Mouse (Mus musculus) ES-E14 (cell line): ENCODE data around the gene Ica1. TPM values are rescaled to one million over a fixed set of nuclear protein-coding genes. Genes with fewer than 3 reads are reported as not detected.

Experiments used
- DNase-seq: peaks from one replicate; pipeline ENCODE4 v3.0.0-alpha.2; 2013; ENCODE audit warnings: low read depth, low spot score
- H3K27ac ChIP-seq: 2 replicates; pipeline ENCODE4 v1.5.1; 2012; ENCODE audit warnings: low read depth, mild to moderate bottlenecking, low read length, moderate library complexity, mixed read lengths; ENCODE audit not compliant: poor library complexity, insufficient read depth, severe bottlenecking
- H3K36me3 ChIP-seq: 2 replicates; pipeline ENCODE4 v1.6.1; 2012; ENCODE audit warnings: mild to moderate bottlenecking, low read length, moderate library complexity, mixed read lengths; ENCODE audit not compliant: control insufficient read depth, poor library complexity, insufficient read depth, severe bottlenecking
- H3K4me1 ChIP-seq, 2 experiments: fragments of 150-350 bp in 1 of 2; sonication (generic) in 1 of 2; 2 replicates each; pipeline ENCODE4 v1.6.1; 2012; ENCODE audit warnings: low read length in 2 of 2, mild to moderate bottlenecking in 1 of 2, mixed read lengths in 1 of 2; ENCODE audit not compliant: control insufficient read depth in 2 of 2, insufficient read depth in 2 of 2, poor library complexity in 1 of 2
- H3K4me3 ChIP-seq, 2 experiments: fragments of 150-350 bp in 1 of 2; sonication (generic) in 1 of 2; 2 replicates each; pipeline ENCODE4 v1.5.1; 2012; ENCODE audit warnings: low read length in 2 of 2, low read depth in 1 of 2, mild to moderate bottlenecking in 1 of 2, mixed read lengths in 1 of 2; ENCODE audit not compliant: insufficient read depth in 1 of 2, poor library complexity in 1 of 2, severe bottlenecking in 1 of 2
- H3K9ac ChIP-seq: 2 replicates; pipeline ENCODE4 v1.6.1; 2012; ENCODE audit warnings: low read depth, mild to moderate bottlenecking, low read length, mixed read lengths; ENCODE audit not compliant: poor library complexity, insufficient read depth, severe bottlenecking
- H3K9me3 ChIP-seq: fragments of 150-350 bp; sonication (generic); 2 replicates; pipeline ENCODE4 v1.6.1; 2012; ENCODE audit warnings: low read depth, mild to moderate bottlenecking, low read length; ENCODE audit not compliant: control insufficient read depth, insufficient read depth
- CHD2 ChIP-seq: IDR thresholded peaks from 2 replicates; pipeline ENCODE4 v1.6.1; 2014; ENCODE audit warnings: mild to moderate bottlenecking, low read depth, low read length, inconsistent platforms
- HCFC1 ChIP-seq: IDR thresholded peaks from 2 replicates; pipeline ENCODE4 v1.6.1; 2012; ENCODE audit warnings: low read length, inconsistent platforms, borderline replicate concordance; ENCODE audit not compliant: insufficient read depth
- MAFK ChIP-seq: IDR thresholded peaks from 2 replicates; pipeline ENCODE4 v1.6.1; 2014; ENCODE audit warnings: mild to moderate bottlenecking, low read depth, low read length, inconsistent platforms; ENCODE audit not compliant: insufficient read depth
- ZC3H11A ChIP-seq: IDR thresholded peaks from 2 replicates; pipeline ENCODE4 v1.6.1; 2012; ENCODE audit warnings: low read depth, mild to moderate bottlenecking, inconsistent platforms, low read length, borderline replicate concordance
- ZNF384 ChIP-seq: IDR thresholded peaks from 2 replicates; pipeline ENCODE4 v1.6.1; 2012; ENCODE audit warnings: low read depth, low read length, inconsistent platforms
- in situ Hi-C, 2 experiments: fragments of 600-800 bp; cut with MboI; formaldehyde crosslinking; loops; one replicate each; pipeline ENCODE4 v1.15.1; 2025; ENCODE audit warnings: low sequenced_read_pairs in 2 of 2, inconsistent platforms in 1 of 2; ENCODE audit not compliant: unreplicated experiment in 2 of 2
- total RNA-seq: library from RNA; depleted of rRNA; stranded (reverse); fragments of 300-350 nt; gene quantifications from 2 replicates; pipeline ENCODE4 v1.2.3, GENCODE M21; 2012

Gene Ica1
- total RNA-seq, 1 experiment: 3.5 TPM

DNA sequence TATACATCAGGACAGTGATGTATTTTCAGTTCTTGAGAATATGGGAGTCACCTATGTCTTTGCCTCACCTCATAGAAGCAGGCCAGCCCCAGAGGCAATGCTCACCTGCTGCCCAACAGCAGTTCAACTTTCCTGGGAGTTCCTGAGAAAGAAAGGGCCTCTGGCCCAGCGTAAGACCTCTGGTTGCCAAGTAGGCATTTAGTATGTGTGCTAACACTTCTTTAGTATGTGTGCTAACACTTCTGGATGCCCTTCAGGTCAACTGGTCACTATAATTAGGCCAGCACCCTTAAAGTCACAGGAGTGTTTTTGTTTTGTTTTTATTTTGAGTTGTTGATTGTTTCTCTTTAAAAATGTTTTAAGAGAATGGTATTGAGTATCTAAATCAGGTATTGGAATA lies 18.4 kb downstream of the Ica1 start:
- no peaks in the 10 kb centered on the region for H3K4me1 ChIP-seq
- DNase-seq: no peak
- H3K9me3 ChIP-seq: no peaks in the 10 kb centered on the region
- H3K27ac ChIP-seq: no peak overlapping the region
- TF ChIP-seq HCFC1: no peak
- no peak for TF ChIP-seq MAFK
- TF ChIP-seq ZNF384: no peak
- TF ChIP-seq ZC3H11A: no peak
- no peak for TF ChIP-seq CHD2
- no peak overlapping the region for H3K9ac ChIP-seq
- in situ Hi-C loops: no loop called here
- H3K4me3 ChIP-seq: no peak overlapping the region
- H3K36me3 ChIP-seq: no peaks in the 10 kb centered on the region

DNA sequence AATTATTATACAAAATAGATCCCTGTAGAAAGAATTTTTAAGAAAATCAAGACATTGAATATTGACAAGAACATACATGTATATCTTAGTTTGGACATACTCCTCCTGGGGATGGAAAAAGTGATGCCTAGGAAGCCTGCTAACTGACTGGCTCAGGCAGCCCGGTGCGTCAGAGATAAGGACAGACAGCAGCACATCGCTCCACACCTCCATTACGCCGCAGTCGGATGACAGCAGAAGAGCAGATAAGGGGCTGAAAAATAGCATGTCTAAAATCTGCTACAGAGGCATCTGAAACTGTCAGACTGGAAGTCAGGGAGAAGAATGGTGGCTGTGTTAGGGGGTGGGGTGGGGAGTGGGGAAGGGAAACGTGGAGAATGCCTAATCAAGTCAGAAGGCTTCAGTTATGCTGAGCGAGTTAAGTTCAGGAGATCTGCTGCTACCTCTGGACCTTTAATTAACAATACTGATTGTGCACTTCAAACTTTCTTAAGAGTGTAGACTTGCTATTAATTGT lies 22.5 kb downstream of the Ica1 start:
- TF ChIP-seq HCFC1 (no peak), ZNF384 (no peak), CHD2 (no peak), MAFK (no peak), ZC3H11A (no peak)
- no peaks in the 10 kb centered on the region for H3K9me3 ChIP-seq
- in situ Hi-C loops: no loop called here
- no peak for DNase-seq
- H3K4me1 ChIP-seq: no peaks in the 10 kb centered on the region
- no peaks in the 10 kb centered on the region for H3K36me3 ChIP-seq
- H3K4me3 ChIP-seq: no peak overlapping the region
- H3K9ac ChIP-seq: no peak overlapping the region
- no peak overlapping the region for H3K27ac ChIP-seq

DNA sequence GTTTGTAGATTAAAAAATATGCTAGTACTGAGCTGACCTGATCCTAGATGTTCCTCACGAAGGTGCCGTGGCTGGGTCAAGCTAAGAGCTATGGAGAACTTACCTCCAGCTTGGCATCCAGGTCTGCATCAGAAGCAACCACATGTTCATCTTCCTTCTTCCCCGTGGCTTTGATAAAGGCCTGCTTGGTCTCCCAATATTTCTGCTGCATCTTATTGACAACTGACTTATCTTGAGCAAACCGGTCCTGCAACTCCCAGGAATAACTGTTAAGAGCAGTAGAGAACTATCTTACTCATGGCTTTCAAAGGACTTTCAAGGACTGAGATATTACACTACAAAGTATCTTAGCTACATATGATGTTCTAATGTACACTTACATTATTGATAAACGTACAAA lies 23.8 kb downstream of the Ica1 start:
- Histone ChIP-seq H3K9ac (no peak overlapping the region), H3K27ac (no peak overlapping the region), H3K36me3 (no peaks in the 10 kb centered on the region), H3K4me1 (no peaks in the 10 kb centered on the region), H3K4me3 (no peak overlapping the region), H3K9me3 (no peaks in the 10 kb centered on the region)
- TF ChIP-seq HCFC1 (no peak), CHD2 (no peak), ZC3H11A (no peak), MAFK (no peak), ZNF384 (no peak)
- in situ Hi-C loops: no loop called here
- DNase-seq: no peak

DNA sequence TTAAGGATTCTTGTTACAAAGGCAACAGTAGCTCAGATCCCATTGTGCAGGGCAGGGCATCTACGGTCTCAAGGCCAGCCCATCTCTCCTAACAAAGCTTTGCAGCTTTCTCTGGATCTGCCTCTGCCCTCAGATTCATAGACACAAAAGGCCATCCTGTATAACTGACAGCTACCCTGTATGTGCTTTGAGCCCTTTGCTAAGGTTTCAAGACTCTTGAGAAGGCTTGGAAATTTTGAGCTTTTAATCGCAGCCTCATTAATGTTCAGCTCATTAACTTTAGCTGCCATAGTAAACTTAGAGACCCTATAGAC lies 24.6 kb downstream of the Ica1 start:
- in situ Hi-C loops: no loop called here
- no peak for DNase-seq
- Histone ChIP-seq H3K4me1 (no peaks in the 10 kb centered on the region), H3K9ac (no peak overlapping the region), H3K9me3 (no peaks in the 10 kb centered on the region), H3K36me3 (no peaks in the 10 kb centered on the region), H3K27ac (no peak overlapping the region), H3K4me3 (no peak overlapping the region)
- TF ChIP-seq ZC3H11A (no peak), ZNF384 (no peak)

DNA sequence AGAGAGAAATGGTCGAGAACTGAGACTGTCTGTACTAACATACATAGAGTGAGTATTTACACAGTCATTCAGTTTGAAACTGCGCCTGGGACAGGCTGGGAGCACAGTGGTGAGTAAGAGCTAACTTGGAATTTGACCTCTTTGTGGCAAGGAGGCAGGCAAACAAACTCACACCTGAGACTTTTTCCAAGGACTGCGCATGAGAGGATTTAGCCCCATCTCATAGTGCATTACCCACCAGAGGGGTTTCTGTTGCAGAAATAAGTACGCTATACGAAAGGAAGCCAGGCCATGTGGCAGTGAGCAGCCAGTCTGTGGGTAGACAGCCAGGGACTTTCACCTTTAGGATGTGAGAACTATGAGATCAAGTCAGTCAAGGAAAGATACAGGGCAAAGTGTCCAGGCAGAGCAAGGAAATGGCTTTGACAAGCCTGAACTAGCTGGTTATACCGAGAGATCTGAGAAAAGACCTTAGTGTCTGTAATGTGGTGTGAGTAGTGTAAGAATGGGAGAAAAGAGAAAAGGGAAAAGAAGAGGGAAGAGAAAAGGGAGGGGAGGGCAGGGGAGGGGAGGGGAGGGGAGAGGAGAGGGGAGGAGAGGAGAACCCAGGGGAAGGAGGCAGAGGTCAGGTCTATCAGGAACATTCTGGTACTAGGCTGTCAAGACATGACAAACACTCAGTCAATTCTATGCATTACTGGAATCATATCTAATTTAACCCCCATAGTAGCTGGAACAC lies 25.1 kb downstream of the Ica1 start:
- Histone ChIP-seq H3K36me3 (no peaks in the 10 kb centered on the region), H3K27ac (no peak overlapping the region), H3K9me3 (no peaks in the 10 kb centered on the region), H3K4me1 (no peaks in the 10 kb centered on the region), H3K9ac (no peak overlapping the region), H3K4me3 (no peak overlapping the region)
- TF ChIP-seq HCFC1 (no peak), CHD2 (no peak), MAFK (no peak), ZC3H11A (no peak), ZNF384 (no peak)
- in situ Hi-C loops: no loop called here
- no peak for DNase-seq
